Mouse (Mus musculus): ENCODE data around the gene Man1a2. TPM values are rescaled to one million over a fixed set of nuclear protein-coding genes. Genes with fewer than 3 reads are reported as not detected.

Man1a2 gene
- polyA plus RNA-seq, 1 experiment from 2014 or later = 30.7 TPM

Other genes with a start within 250 kb of the Man1a2 start
- gene Tent5c, start 196.2 kb downstream of the Man1a2 start, polyA plus RNA-seq (2015; fragmentation: Nextera tagmentation; extraction: Ambion mirVana) = 3.7 and 4.8 TPM in 2 replicates
- not detected in 2 replicates for gene Vtcn1, start 140.0 kb upstream of the Man1a2 start, polyA plus RNA-seq (2015; fragmentation: Nextera tagmentation; extraction: Ambion mirVana)
- 7.9 and 8.6 TPM in 2 replicates for gene Trim45, start 236.7 kb upstream of the Man1a2 start, polyA plus RNA-seq (2015; fragmentation: Nextera tagmentation; extraction: Ambion mirVana)